In the genomic region with DNA sequence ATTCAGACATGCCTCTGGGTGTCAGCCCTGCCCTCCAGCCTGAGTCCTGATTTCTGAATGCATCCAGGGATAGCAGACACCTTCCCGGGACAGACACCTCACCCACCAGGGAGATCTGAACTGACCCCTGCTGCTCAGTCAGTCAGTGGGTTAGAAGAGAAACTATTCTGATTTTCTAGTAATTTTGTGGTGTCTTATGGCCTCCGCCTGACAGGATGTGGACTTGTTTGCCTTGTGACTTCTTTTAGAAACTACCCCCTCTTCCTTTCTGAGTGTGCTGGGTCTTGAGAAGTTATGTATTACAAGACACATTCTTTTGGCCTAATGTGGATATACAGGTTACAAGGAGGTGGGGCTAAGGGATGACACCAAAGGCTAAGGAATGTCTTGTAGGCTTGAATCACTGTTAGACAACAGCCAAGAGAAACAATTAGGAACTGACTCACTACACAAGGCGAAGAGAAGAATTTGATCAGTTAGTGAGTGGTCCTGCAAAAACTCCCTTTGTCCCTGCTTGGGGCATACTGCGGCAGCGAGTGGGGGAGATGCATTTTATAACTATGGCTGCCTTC, we compare ENCODE assay signal across 10 mouse cellular contexts. TPM values are rescaled to one million over a fixed set of nuclear protein-coding genes. Genes with fewer than 3 reads are reported as not detected.
DNase-seq lines count a peak whose midpoint lies in the region; ATAC-seq lines count a peak whose summit lies in the region.
"Had no signal": no experiment of that assay in that cellular context is flagged by ENCODE, and none has a peak within 500 bp of the region (broad histone marks: within the 10 kb centered on the region; RNA-seq: fewer than 3 reads in every experiment).

No protein-coding gene starts in this region.

- peak; percentile 28 for ATAC-seq in inflammation-experienced regulatory T-cells, adult 6 months
- ATAC-seq: intestine, postnatal 0 days had no signal

- peak; percentile 2 for DNase-seq in gastrocnemius, postnatal 25 days
- DNase-seq in gastrocnemius, adult 18-20 months (ENCODE audit: low spot score): no peak
- DNase-seq in 3134 (ENCODE audit: extremely low read depth, insufficient read length, low spot score): peak; percentile 83
- peak; percentile 40 for DNase-seq in fat pad, adult 2 months (ENCODE audit: extremely low read depth, low read depth, low spot score)
- no peak for DNase-seq in MN1 (ENCODE audit: low spot score)
- no peak for DNase-seq in embryo, embryonic 11 days
- DNase-seq in right cerebral cortex, adult 2 months (ENCODE audit: low spot score in 2 of 2): no peak
- DNase-seq: thymus, postnatal 4 days had no signal

RNA-seq across cellular contexts. Expression of a gene that starts 8.7 kb away (rescaled TPM):
- total RNA-seq in gastrocnemius, postnatal 25 days (2021): 1 to 10 TPM; 1.6 to 1.8 TPM
- total RNA-seq in gastrocnemius, adult 18-20 months (2021): 1 to 10 TPM; 2.4 to 2.6 TPM
- polyA plus RNA-seq in inflammation-experienced regulatory T-cells, adult 6 months (2017; shearing (Covaris generic)): 1 to 10 TPM; 1.7 to 4.6 (median 3.3) TPM

RNA-seq across cellular contexts. Expression of a gene that starts 51.4 kb away (rescaled TPM):
- 1 to 10 TPM; 8.0 to 8.2 TPM for total RNA-seq in gastrocnemius, postnatal 25 days (2021)
- 1 to 10 TPM; 8.6 to 9.5 TPM for total RNA-seq in gastrocnemius, adult 18-20 months (2021)
- 100 to 1,000 TPM in 1 of 3 experiments, 10 to 100 TPM in 2; 58.3 to 103 (median 64.1) TPM for polyA plus RNA-seq in inflammation-experienced regulatory T-cells, adult 6 months (2017; shearing (Covaris generic))

Comparison
In these comparisons a context has a peak if more than half of its experiments do, and no peak if none do; other contexts are left out.
1. DNase-seq: peak in gastrocnemius, postnatal 25 days (single experiment), 3134 (single experiment) and fat pad, adult 2 months (single experiment); none in gastrocnemius, adult 18-20 months (single experiment), MN1 (single experiment), embryo, embryonic 11 days (single experiment) and right cerebral cortex, adult 2 months (0 of 2).